Mouse (Mus musculus) embryonic facial prominence, embryonic 10.5 days (tissue): ENCODE data around the gene Zfp566. TPM values are rescaled to one million over a fixed set of nuclear protein-coding genes. Genes with fewer than 3 reads are reported as not detected.
A peak's percentile ranks its signal among the peaks of the same experiment; 100 is the strongest.
"Not testable (repeated sequence)": the region's sequence is repeated elsewhere in the genome, so short reads cannot be mapped to it uniquely, and the experiment has no call there.

Source experiments
- DNase-seq: peaks from one replicate; pipeline ENCODE4 v3.0.0-alpha.2; 2017; ENCODE audit warnings: low spot score
- H3K27ac ChIP-seq: fragments of 300-500 bp; sonication (generic); replicated peaks from 2 replicates; pipeline ENCODE4 v1.5.1; 2016; ENCODE audit warnings: mild to moderate bottlenecking
- H3K27me3 ChIP-seq: fragments of 300-500 bp; sonication (generic); replicated peaks from 2 replicates; pipeline ENCODE4 v1.6.1; 2016; ENCODE audit warnings: low read depth, mild to moderate bottlenecking; ENCODE audit not compliant: poor library complexity, severe bottlenecking
- H3K36me3 ChIP-seq: fragments of 300-500 bp; sonication (generic); replicated peaks from 2 replicates; pipeline ENCODE4 v1.6.1; 2016; ENCODE audit warnings: mild to moderate bottlenecking, moderate library complexity
- H3K4me1 ChIP-seq: fragments of 300-500 bp; sonication (generic); 2 replicates; pipeline ENCODE4 v1.6.1; 2016
- H3K4me3 ChIP-seq: fragments of 300-500 bp; sonication (generic); 2 replicates; pipeline ENCODE4 v1.5.1; 2016; ENCODE audit warnings: mild to moderate bottlenecking, moderate library complexity
- H3K9me3 ChIP-seq: fragments of 300-500 bp; sonication (generic); 2 replicates; pipeline ENCODE4 v1.6.1; 2016; ENCODE audit warnings: mild to moderate bottlenecking
- WGBS: fragments of 180-500 bp; shearing (Covaris S2); methylation state at CpG from one replicate; pipeline ENCODE4 v1.1.7; 2016; 5-methylcytosine and 5-hydroxymethylcytosine counted together
- polyA plus RNA-seq: library from polyadenylated mRNA; unstranded; fragments of >200 nt; fragmentation: Nextera tagmentation; extraction: Ambion mirVana; gene quantifications from 2 replicates; pipeline ENCODE4 v1.2.1, GENCODE M21; 2016

The Zfp566 gene
- 20.0 and 21.0 TPM in 2 replicates for polyA plus RNA-seq

DNA sequence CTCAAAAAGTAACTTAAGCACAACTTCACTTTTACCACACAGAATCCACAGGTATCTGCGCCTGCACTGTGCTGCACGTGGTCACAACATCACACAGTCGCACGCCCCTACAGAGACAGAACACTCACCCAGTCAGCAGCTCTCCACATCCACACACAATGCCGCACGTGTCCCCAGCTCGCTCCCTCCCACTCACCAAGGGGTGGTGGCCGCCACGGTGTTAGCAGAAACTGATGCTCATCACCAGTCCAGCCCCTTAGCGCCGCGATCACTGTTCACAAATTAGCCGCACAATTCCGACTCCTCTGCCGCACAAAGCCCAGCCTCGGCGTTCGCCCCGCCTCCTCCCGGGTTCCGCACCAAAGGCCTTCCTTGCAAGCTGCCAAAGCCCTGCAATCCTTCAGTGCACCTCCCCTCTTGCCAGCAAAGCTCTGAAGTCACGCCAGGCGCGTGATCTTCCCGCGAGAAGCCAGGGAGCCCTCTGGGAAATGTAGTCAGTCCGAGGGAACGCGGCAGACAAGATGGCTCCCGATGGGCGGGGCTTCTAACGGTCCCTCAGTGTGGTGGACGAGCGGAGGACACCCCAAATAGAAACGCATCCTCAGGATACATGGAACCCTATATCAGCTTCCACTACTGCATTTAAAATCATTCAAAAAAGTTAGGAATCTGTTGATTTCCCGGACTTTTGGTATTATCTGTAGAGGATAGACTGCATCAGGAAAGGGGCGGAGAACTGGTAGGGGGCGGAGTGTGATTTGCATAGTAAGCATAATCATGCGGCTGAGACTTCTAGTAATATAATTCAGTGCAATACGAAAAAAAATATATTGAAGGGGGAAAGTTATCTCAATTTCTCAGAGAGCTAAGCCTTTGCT lies at the start of gene Zfp566, which contains the start of gene Gm26920:
Gene Zfp566 (minus strand): TSS at position 436 of the 878 bp plus-strand sequence.
Gene Gm26920 (minus strand): TSS at position 319 of the 878 bp plus-strand sequence.
- H3K36me3 ChIP-seq: peaks cover 22% of the 10 kb centered on the region
- peaks cover 4% of the 10 kb centered on the region; the same call in 1 of the 2 replicates for H3K9me3 ChIP-seq
- DNase-seq: peak; percentile 98
- peak within 1 kb of the TSS; percentile 80 for H3K4me3 ChIP-seq
- peak within 1 kb of the TSS; percentile 92 for H3K27ac ChIP-seq
- H3K4me1 ChIP-seq: peaks cover 31% of the 10 kb centered on the region
- under 1% methylated on average over 40 of the region's 40 CpGs for WGBS
- H3K27me3 ChIP-seq: no peaks in the 10 kb centered on the region

DNA sequence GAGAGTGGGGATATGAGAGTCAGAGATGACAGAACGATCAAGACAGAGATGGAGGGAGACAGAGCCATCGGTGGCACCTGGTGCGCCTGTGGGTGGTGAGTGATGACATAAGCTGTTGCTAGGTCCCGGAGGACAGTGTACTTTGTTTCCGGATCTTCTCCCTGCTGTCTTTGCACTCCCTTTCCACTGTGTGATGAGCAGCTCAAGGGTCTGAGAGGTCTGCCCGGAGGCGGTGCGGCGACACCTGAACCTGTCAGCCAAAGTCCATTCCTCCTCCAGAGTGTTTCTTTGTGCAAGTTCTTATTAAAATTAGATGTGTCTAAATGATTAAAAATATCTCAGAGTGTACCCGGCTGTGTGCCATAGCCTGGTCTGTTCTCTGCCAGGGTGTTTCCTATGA lies 46.5 kb upstream of the Zfp566 start:
- Histone ChIP-seq H3K9me3 (peaks cover 17% of the 10 kb centered on the region), H3K36me3 (peaks cover 90% of the 10 kb centered on the region), H3K4me1 (no peaks in the 10 kb centered on the region), H3K27ac (no peak overlapping the region), H3K4me3 (no peak overlapping the region), H3K27me3 (no peaks in the 10 kb centered on the region)
- WGBS: 92% methylated on average over 10 of the region's 10 CpGs
- DNase-seq: no peak

DNA sequence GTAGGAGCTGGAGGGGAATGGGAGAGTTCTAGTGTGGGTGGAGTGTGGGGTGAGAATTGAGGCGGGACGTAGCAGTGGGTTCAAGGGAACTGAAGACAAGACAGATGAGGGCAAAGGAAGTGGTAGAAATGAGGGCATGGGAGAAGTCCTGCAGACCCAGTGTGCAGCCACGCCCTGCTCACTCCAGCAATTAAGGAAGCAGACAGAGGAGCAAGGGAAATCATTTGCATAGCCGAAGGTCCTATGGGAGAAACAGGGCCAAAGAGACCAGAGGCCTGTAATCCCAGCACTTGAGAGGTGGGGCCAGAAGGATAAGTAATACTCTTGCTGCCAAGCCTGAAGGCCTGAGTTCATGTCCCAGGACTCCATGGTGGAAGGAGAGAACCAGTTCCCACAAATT lies 42.1 kb upstream of the Zfp566 start:
- Histone ChIP-seq H3K27ac (no peak overlapping the region), H3K9me3 (peaks cover 14% of the 10 kb centered on the region), H3K27me3 (no peaks in the 10 kb centered on the region), H3K4me3 (no peak overlapping the region), H3K4me1 (no peaks in the 10 kb centered on the region), H3K36me3 (peaks cover 93% of the 10 kb centered on the region)
- DNase-seq: no peak
- WGBS: 96% methylated on average over 4 of the region's 4 CpGs

DNA sequence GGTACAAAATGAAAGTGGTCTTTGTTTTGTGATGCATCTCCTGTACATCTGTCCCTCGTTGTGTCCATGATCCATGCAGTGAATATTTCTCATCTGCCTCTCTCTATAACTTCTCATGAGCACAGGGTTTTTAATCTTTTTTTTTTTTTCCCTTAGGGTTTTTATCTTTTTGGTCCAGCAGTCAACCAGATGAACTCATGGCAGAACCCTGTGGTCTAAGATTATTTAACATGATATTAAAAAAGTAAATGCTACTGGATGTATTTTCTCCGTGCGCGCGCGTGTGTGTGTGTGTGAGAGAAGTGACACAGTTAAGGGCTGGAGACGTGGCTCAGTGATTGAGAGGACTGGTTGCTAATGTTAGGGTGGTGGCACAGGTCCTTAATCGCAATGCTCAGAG lies 39.6 kb upstream of the Zfp566 start:
- H3K36me3 ChIP-seq: peaks cover 91% of the 10 kb centered on the region
- H3K4me3 ChIP-seq: no peak overlapping the region
- no peak overlapping the region for H3K27ac ChIP-seq
- no peak for DNase-seq
- H3K4me1 ChIP-seq: no peaks in the 10 kb centered on the region
- 93% methylated on average over 8 of the region's 8 CpGs for WGBS
- peaks cover 14% of the 10 kb centered on the region for H3K9me3 ChIP-seq
- H3K27me3 ChIP-seq: no peaks in the 10 kb centered on the region

DNA sequence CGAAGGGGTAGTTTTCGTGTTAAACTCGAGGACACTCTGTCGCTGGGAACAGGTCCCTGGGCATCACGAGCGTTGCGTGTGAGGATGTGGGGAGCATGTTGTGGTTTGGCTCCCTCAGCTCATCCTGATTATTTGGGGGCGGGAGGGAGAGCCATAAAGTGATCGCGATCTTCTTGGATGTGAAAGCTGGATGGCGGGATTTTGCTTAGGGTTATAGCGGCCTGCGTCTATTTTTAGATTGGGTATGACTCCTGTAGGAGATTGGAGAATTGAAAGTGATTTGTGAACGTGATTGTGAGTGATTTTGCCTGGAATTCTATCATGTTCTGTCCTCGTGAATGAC lies 31.8 kb upstream of the Zfp566 start:
- Histone ChIP-seq H3K27ac (peak overlapping the region; percentile 86), H3K27me3 (no peaks in the 10 kb centered on the region), H3K36me3 (peaks cover 19% of the 10 kb centered on the region), H3K9me3 (peaks cover 9% of the 10 kb centered on the region; the same call in 1 of the 2 replicates), H3K4me3 (peak overlapping the region; percentile 73), H3K4me1 (peaks cover 16% of the 10 kb centered on the region)
- no peak for DNase-seq
- 12% methylated on average over 15 of the region's 15 CpGs for WGBS

DNA sequence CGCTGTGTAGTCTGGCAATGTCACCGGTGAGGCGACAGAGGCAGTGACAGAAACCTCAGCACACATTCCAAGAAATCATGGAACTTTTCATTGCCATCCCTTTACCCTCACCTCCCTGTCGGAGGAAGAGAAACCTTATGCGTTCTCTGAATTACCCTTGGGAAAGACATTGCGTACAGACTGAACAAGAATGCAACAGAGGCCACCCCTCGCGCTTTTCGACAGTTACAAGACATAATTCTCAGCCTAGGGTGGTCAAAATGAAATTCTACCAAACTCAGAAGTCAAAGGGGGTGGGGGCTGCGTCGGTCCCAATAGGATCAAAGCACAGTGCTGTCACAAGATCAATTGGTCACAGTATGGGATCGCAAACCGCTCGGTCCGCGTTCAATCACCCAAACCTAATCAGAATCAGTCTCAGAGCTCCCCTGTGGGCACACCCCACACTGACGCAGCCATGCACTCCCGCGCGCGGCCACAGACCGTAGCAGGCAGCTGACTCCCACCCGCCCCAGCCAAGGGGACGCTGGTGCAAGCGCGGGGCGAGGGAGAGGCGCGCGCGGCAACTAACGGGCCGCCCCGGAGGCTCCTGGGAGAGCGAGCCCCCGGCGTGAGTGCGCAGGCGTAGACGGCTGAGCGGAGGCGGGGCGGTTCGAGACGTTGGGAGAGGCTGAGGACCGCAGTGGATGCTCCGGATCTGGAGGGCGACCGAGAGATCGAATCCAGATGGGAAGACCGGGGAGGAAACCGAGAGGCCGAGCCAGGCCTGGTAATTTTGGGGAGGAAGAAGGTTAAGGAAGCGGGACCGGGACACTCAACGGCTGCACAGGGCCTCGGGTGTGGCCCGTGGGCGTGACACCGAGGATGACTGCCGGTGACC lies 31.2 kb upstream of the Zfp566 start, which contains the start of gene Zfp382:
Gene Zfp382 (plus strand): TSS at position 635 of the 880 bp plus-strand sequence.
- H3K4me3 ChIP-seq: peak within 1 kb of the TSS; percentile 73
- no peaks in the 10 kb centered on the region for H3K27me3 ChIP-seq
- peak within 1 kb of the TSS; percentile 86 for H3K27ac ChIP-seq
- peak; percentile 95 for DNase-seq
- peaks cover 13% of the 10 kb centered on the region for H3K36me3 ChIP-seq
- peaks cover 16% of the 10 kb centered on the region for H3K4me1 ChIP-seq
- peaks cover 9% of the 10 kb centered on the region; the same call in 1 of the 2 replicates for H3K9me3 ChIP-seq
- WGBS: 1% methylated on average over 61 of the region's 61 CpGs

DNA sequence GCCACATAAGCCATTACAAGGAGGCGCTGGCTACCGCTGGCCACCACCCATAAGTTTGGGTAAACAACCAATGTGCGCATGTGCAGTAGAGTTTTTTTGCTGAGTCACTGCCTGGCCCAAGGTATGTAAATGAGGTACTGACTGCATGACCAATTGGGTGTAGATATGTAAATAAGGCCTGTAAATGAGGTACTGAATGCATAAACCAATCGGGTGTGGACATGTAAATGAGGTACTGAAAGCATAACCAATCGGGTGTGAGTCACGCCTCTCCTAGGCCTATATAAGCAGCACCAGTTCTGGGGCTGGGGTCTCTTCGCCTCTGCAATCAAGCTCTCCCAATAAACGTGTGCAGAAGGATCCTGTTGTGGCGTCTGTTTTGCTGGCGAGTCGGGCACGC lies 27.6 kb upstream of the Zfp566 start:
- H3K36me3 ChIP-seq, H3K4me3 ChIP-seq, H3K27me3 ChIP-seq, DNase-seq, H3K27ac ChIP-seq: not testable (repeated sequence)
- Histone ChIP-seq H3K9me3 (peaks cover 42% of the 10 kb centered on the region), H3K4me1 (peaks cover 15% of the 10 kb centered on the region)
- WGBS: 95% methylated on average over 12 of the region's 12 CpGs

DNA sequence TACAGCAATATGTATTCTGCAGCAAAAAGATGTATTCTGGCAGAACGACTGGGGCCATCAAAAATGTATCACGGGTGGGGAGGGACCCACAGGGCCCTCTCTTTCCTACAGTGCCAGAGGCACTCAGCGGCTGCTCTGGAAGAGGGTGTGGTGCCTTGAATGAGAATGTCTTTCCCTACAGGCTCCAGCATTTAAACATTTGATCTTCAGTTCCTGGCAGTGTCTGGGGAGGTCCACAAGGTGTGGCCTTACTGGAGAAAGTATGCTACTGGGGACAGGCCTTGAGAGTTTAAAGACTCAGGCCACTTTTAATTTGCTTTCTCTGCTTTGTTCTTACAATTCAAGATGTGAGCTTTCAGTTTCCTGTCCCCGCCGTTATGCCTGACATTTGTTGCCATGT lies 25.7 kb upstream of the Zfp566 start:
- 0 out of 2 replicates have a peak, but pooled peaks cover 1% of the 10 kb centered on the region for H3K4me1 ChIP-seq
- H3K4me3 ChIP-seq: no peak overlapping the region
- no peak overlapping the region for H3K27ac ChIP-seq
- H3K9me3 ChIP-seq: peaks cover 42% of the 10 kb centered on the region
- H3K36me3 ChIP-seq: peaks cover 6% of the 10 kb centered on the region; the same call in 1 of the 2 replicates
- no peak for DNase-seq
- WGBS: 93% methylated on average over 5 of the region's 5 CpGs
- H3K27me3 ChIP-seq: no peaks in the 10 kb centered on the region

DNA sequence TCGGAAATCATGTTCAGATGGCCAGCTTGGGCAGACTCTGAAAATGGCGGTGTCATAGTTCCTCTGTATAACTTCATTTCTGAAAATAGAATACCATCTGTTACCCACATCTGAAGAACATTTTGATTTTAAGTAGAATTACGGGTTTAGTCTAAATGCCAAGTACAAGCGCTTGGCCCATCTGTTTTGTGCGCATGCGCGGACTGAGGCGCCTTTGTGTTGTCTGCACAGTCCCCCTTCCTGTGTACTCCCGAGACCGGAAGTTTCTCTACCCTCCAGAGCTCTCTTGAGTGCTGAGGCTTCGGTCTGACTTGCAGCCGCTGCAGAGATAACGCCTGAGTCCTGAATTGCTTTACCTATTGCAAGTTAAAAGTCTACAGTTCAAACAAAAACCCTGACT lies 9.0 kb upstream of the Zfp566 start:
- H3K4me1 ChIP-seq: peaks cover 8% of the 10 kb centered on the region
- WGBS: 96% methylated on average over 13 of the region's 13 CpGs
- DNase-seq: no peak
- H3K4me3 ChIP-seq: no peak overlapping the region
- H3K9me3 ChIP-seq: peaks cover 25% of the 10 kb centered on the region
- no peak overlapping the region for H3K27ac ChIP-seq
- H3K36me3 ChIP-seq: peaks cover 75% of the 10 kb centered on the region
- H3K27me3 ChIP-seq: no peaks in the 10 kb centered on the region

DNA sequence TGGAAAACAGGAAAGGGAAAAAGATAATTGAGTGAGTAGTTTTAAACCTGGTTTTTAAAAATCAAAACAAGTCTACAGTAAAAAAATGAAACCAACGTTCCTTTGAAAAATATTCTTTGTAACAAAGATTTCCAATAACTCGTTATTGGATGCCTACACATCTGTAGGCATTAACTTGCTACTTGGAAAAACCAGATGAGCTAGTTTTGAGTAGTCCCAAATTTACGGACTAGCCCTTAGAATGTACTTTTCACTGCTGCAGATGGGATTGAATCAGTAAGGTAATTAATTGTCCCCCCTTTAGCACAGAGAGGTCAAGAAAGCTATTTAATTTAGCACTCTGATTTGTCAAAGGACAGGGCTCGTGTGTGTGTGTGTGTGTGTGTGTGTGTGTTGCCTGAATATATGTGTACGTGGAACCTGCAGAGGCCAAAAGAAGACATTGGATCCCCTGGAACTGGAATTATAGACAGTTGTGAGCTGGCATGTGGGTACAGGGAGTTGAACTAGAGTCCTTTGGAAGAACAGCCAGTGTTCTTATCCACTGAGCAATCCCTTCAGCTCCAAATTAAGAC lies 5.3 kb upstream of the Zfp566 start:
- DNase-seq: peak; percentile 30
- peaks cover 18% of the 10 kb centered on the region for H3K4me1 ChIP-seq
- H3K27me3 ChIP-seq: no peaks in the 10 kb centered on the region
- peak overlapping the region; percentile 72 for H3K4me3 ChIP-seq
- H3K9me3 ChIP-seq: no peaks in the 10 kb centered on the region; the same call in 1 of the 2 replicates
- H3K36me3 ChIP-seq: peaks cover 38% of the 10 kb centered on the region
- H3K27ac ChIP-seq: peak overlapping the region; percentile 97
- 19% methylated on average over 5 of the region's 5 CpGs for WGBS

DNA sequence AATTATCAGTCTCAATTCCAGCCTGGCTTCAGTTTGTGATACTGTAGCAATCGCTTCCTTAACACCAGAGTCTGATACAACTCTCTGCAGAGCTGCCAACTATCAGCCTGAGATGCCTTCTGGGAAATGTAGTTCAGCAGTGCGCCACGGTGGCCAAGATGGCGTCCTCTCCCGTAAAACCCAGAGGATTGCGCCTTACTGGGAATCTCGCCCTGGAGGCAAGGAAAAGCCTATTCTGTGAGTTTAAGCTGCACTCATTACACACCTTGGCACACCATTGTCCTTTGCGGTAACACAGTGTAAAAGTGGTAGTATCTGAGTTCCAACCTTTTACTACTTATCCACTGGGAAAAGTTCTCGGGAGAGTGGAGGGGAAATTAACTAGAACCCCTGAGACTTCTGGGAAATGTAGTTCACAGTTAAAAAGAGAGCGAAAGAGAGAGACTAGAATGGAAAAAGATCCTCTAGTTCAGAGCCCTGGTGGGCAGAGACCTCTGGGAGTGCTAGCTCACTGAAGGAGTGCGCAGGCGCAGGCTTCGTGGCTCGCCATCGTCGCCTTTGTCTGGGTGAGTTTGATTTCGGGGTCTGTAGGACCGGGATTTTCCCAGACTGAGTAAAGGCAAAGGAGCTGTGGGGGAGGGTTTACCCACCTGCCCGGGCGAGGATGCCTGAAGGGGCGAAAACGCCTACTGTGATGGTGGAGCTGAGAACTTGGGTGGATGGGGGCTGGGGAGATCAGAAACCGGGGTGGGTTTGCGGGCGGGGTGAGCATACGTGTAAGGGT lies 4.5 kb upstream of the Zfp566 start, which contains the start of gene Zfp260:
Gene Zfp260 (plus strand): TSS at position 132 of the 784 bp plus-strand sequence.
- under 1% methylated on average over 26 of the region's 26 CpGs for WGBS
- Histone ChIP-seq H3K36me3 (peaks cover 30% of the 10 kb centered on the region), H3K4me3 (peak within 1 kb of the TSS; percentile 72), H3K27ac (peak within 1 kb of the TSS; percentile 97), H3K4me1 (peaks cover 18% of the 10 kb centered on the region), H3K9me3 (no peaks in the 10 kb centered on the region; the same call in 1 of the 2 replicates), H3K27me3 (no peaks in the 10 kb centered on the region)
- peak; percentile 95 for DNase-seq
